Mouse (Mus musculus) spleen, embryonic (tissue): Measurements from ENCODE around the gene Mthfsl.
"Not testable (repeated sequence)": the region's sequence is repeated elsewhere in the genome, so short reads cannot be mapped to it uniquely, and the experiment has no call there.

Experiments
- CTCF ChIA-PET: fragments of 350-600 bp; sonication (Branson Sonifier 250); formaldehyde crosslinking; loops from one replicate; lab custom pipeline; 2022; lab: Charles Lee

Gene Mthfsl

GRCm38 (mm10) chr9:88719989-88720537, at the start of gene Mthfsl:
TSS of gene Mthfsl (minus strand) at chr9:88720296.
- CTCF ChIA-PET, result not testable (repeated sequence)

DNA sequence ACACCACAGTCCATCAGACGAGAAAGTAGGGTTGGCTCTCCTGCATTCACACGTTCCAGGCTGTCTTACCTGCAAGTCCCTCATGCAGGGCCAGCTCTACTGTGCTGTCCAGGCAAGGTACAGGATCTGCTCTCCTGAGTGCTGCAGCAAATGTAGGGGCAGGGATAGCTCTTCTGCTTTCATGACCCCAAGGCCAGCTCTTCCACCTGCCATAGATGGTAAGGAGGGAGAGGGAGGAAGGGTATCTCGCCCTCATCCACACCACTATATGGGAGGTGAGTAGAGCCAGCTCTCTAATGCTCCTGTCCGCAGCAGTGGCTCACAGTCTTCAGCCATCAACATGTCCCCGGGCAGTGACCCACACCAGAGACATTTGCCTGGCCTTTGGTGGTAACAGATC, 49.4 kb upstream of the Mthfsl start:
- CTCF ChIA-PET, result not testable (repeated sequence)

DNA sequence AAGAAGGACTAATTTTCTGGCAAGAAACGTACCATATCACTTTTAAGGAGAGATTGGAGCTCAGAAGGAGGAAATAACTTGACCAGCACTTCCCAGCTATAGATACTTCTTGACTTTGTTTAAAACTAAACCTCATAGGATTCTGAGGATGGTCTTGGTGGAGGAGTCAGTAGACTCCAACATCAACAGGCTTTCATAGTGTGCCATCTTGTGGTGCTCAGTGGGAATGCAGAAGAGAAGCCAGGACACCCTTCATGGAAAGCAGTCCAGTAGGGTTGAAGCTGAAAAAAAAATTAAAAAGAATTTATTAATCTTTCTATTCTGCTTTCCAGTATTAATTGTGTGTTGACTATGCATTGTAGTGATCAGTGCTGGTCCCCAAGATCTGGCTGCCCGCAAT, 26.6 kb upstream of the Mthfsl start:
- CTCF ChIA-PET, result not testable (repeated sequence)

- CTCF ChIA-PET, result not testable (repeated sequence)
These were observed 25.9 kb upstream of the Mthfsl start for GRCm38 (mm10) chr9:88746046-88746445.

- CTCF ChIA-PET, result not testable (repeated sequence)
These were observed 15.2 kb upstream of the Mthfsl start for GRCm38 (mm10) chr9:88735289-88735688.

DNA sequence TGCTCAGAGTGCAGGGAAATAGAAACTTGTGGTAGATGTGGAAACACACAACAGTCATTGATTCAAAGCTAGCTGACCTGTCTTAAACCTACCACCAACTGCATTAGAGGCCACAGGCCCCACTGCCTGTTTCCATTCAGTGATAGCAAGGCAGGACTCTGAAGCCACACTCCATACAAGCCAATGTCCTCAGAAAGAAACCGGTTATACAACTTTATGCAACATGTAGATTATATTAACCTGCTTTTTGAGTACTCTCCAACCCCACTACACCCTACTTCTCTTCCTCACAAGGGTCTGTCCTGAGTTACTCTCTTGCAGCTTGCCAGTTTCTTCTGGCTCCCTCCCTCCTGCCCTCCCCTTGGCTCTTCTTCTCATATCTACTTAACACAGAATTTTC, 13.1 kb upstream of the Mthfsl start:
- CTCF ChIA-PET, result not testable (repeated sequence)

DNA sequence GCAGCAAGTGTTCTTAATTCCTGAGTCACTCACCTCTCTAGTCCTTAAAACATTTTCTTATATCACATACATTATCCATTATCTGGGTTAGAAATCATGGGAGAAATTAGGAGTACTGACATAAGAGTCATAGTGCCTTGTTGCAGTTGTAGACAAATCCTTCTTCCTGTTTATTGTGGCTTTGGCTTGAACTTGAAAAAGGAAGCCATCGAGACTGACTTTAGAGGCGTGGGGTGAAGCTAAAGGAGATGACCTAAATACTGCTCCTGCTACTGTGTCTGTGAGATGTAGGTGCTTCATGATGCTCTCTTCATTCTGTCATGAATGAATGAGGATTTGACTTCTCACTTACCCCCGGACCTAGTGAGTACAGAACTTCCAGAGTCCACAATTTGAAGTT, 12.2 kb upstream of the Mthfsl start:
- CTCF ChIA-PET, result not testable (repeated sequence)

DNA sequence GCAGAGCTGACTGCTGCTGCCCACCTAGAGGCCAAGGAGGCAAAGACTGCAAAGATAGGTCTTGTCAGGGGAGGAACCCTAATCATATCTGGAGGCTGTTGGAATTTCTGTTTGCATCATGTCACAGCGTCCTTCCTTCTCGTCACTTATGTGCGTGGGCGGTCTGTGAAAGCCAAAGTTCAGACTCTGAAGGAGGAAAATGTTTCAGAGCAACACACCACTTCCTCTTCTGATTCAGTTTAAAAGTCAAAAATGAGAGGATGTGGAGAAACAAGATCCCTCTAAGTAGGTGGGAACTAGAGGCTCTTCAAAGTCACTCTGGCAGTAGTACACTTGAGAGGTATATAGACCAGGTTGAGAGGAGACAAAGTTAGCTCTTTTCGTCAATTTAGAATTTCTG, 11.6 kb upstream of the Mthfsl start, which contains the start of gene Bcl2a1d:
Gene Bcl2a1d (minus strand): TSS at position 187 of the 400 bp plus-strand sequence.
- CTCF ChIA-PET, result not testable (repeated sequence)

- CTCF ChIA-PET, result not testable (repeated sequence)
These were observed 8.2 kb upstream of the Mthfsl start for GRCm38 (mm10) chr9:88728311-88728710.

- CTCF ChIA-PET, result not testable (repeated sequence)
These were observed 1.5 kb upstream of the Mthfsl start for GRCm38 (mm10) chr9:88721628-88722027.

- CTCF ChIA-PET, result not testable (repeated sequence)
These were observed 799 bp downstream of the Mthfsl start for GRCm38 (mm10) chr9:88719073-88719921.

- CTCF ChIA-PET, result not testable (repeated sequence)
These were observed 1.5 kb downstream of the Mthfsl start for GRCm38 (mm10) chr9:88718593-88718992.

DNA sequence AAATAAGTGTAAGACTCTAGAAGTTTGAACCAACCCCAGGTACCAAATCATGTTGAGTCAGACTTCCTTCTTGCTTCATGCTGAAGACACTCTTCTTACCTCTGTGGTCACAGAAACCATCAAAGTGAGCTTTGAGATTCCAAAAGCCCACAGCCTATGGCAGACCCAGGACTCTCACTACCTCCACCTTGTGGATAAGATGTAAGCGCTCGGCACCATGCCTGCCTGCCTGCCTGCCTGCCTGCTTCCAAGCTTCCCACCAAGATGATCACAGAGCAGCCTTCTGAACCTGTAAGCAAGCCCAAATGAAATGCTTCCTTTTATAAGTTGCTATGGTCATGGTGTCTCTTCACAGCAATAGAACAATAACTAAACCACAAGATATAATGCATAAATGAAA, 2.0 kb downstream of the Mthfsl start:
- CTCF ChIA-PET, result not testable (repeated sequence)

- CTCF ChIA-PET, result not testable (repeated sequence)
These were observed 5.6 kb downstream of the Mthfsl start for GRCm38 (mm10) chr9:88714515-88714914.

DNA sequence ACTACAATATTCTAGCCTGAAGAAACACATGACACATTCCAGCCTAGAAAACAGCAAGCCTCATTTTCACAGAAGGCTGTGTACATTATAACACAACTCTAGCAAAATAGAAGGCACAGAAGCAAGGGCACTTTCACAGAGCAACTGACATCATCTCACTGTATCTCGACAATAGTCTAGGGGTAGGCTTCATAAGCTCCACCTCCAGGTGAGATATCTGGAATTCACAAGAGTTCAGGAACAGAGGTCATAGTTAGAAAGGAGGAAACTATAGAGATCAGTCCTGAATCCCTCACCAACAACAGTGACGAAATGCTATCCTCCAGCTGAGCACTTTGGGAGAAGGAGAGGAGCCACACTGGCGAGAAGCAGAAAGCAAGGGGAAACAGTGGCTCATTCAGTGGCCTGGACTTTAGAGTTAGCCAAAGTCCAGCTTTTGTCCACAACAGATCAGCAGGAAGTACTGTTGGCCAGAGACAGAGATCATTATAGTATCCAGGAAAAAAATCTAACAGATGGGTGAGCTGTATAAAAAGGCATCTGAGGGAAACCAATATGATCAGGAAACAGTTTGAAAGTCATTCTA, 7.8 kb downstream of the Mthfsl start:
- CTCF ChIA-PET, result not testable (repeated sequence)

GRCm38 (mm10) chr9:88710910-88711438, 9.1 kb downstream of the Mthfsl start:
- CTCF ChIA-PET, result not testable (repeated sequence)

DNA sequence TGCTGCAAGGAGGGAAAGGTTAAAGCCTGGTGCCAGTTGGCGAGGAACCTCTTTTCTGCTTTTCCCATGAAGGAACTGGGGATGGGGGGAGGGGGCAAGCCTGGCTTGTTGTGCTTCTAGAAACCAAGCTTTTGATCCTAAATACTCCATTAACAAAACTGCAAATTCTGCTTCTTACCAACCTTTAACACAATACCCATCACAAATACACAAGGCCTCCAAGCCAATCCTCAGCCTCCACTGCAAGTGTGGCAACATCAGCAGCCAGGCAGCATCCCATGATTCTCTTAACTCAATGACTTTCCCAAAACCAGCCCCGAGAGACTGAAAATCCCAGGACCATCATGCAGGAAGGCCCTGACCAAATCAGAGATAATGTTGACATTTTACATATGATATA, 9.7 kb downstream of the Mthfsl start:
- CTCF ChIA-PET, result not testable (repeated sequence)

- CTCF ChIA-PET, result not testable (repeated sequence)
These were observed 10.3 kb downstream of the Mthfsl start for GRCm38 (mm10) chr9:88709794-88710193.

DNA sequence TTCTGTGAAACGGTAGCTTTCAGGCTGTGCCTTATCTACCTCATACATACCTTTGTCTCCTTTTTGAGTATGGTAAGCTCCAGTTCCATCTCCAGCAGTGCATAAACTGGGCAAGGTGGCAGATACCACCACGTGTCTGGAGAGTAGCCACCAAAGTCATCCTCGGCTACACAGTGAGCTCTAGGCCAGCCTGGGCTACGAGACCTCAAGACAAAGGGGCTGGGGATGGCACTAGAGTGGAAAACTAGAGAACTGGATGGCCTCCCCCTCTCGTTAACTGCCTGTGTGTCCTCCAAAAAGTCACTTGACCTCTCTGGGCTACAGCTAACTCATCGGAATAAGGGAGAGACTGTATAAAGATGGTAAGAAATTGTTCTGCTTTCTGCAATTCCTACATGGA, 10.8 kb downstream of the Mthfsl start:
- CTCF ChIA-PET, result no interaction called here

DNA sequence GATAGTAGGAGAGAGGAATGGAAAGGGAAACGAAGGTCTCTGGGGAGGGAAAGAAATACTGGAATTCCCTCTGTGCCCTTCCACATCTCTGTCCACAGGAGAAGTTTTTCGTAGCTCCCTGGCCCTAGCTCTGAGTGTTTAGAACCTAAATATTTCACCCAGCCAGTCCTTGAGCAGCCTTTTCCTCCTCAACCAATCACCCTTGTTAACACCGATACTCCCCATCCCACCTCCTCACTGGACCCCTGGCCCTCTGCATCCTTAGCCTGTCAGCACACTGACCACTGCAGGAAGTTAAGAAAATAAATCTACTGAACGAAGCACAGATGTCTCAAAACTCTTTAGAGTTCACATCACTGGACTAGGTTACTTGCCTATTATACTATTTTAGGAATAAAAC, 13.4 kb downstream of the Mthfsl start:
- CTCF ChIA-PET, result no interaction called here

DNA sequence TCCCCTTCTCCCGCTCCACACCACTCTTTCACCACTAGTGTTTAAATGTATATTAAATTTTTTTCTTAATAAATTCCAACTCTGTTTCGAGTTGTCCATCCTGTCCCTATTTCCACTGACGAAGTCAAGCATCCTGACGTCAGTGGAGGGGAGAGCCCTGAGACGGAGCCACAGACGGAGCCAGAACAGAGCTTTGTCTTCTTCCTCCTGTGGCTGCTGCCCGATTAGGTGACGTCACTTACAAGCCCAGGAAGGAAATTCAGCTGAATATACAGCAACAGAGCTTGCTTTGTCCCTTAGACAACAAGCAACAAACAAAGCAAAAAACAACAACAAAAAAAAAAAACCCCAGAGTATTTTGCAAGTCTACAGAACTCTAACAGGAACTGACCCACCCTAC, 14.9 kb downstream of the Mthfsl start:
- CTCF ChIA-PET, result not testable (repeated sequence)

- CTCF ChIA-PET, result not testable (repeated sequence)
These were observed 21.4 kb downstream of the Mthfsl start for GRCm38 (mm10) chr9:88698746-88699145.

- CTCF ChIA-PET, result not testable (repeated sequence)
These were observed 28.8 kb downstream of the Mthfsl start for GRCm38 (mm10) chr9:88691307-88691706.
